Mouse (Mus musculus) central nervous system, embryonic 14 days (tissue): ENCODE measurements around the gene Fmo6. TPM values are rescaled to one million over a fixed set of nuclear protein-coding genes. Genes with fewer than 3 reads are reported as not detected.

Experiments
- polyA plus RNA-seq: library from polyadenylated mRNA; depleted of rRNA; stranded (reverse); fragments of >200 nt; gene quantifications from 2 replicates; pipeline ENCODE4 v1.2.3, GENCODE M21; 2012; rRNA removed

The Fmo6 gene
- 0.30 TPM in 1 of 2 replicates, not detected in the other for polyA plus RNA-seq

DNA sequence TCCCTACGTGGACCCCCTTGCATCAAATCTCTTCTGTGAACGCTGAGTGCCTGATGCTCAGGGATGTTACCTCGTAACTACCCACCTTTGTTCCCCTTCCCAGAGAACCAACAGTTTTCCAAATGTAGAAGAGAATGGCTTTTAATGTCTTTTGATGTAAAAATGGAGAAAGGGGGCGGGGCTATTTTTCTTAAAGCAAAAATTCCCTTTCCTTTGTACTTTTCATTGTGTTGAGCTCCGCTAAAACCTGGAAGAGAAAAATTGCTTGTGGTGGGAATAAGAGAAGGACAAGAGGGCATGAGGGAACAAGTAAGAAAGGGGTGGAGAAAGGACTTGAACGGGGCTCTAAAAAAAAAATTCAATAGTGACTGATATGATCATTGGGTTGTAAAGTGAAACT lies at the start of gene Fmo6:
Gene Fmo6, minus strand, starts transcription at position 101 of the 400 bp plus-strand sequence.

DNA sequence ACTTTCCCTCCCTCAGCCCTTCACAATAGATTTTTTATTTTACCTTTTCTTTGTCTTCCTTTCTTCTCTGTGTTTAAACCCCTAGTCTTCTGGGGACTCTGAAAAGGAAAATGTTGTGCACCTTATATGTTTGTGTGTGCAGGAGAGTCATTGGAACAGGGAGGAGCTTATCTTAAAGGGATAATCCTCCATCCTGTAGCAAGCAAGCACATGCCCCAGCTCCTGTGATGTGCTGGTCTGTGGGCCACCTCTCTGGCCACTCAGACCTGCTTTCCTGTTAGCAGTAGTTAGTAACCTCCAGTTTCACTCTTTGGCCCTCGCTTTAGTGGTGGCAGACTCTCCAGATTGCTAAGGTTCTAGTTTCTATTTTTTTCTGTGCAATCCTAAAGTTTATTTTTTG lies 47.1 kb upstream of the Fmo6 start, which contains the start of gene Fmo3:
Gene Fmo3, minus strand, starts transcription at position 101 of the 400 bp plus-strand sequence.

DNA sequence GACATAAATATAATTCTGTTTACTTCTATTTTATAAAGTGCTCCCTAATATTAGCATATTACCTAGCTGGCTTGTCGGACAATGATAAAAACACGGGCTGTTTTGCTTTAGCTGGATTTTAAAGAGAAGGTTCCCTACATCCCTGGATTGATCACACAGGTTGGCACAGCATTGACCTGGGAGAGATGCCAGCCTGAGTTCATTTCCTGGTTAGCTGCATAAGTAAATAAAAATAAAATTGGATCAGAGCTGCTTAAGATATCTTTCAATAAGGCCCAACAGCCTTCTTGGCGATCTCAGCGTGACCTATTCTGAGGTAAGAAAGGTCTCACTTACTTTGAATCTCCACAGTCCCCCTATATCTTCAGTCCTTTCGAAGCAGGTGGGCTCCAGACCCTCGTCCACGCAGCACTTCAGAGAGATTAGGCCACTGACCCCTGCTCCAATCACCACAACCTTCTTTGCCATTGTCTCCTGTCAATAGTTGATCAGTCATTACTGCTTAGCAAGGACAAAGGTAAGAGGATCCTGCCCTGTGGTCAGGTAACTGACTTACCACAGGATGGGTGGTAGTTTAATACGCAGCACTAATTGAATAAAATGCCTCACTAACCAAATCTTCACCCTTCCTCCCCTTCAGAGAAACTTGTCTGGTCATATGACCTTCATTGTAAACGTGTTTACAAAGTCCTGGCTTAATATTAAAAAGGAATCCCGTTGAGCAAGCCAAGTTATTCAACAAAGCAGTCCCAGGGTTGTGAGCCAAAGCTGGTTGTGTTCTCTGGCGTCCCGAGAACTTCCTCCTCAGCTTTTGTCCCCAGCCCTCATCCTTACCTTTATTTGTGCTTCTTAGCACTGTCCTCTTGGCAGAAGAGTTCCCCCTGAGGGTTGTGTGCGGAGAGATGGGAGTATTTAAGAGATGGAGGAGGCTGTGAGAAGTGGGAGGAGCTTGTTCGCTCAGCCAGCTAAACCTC lies 39.2 kb downstream of the Fmo6 start, which contains the start of gene Fmo2:
Gene Fmo2, minus strand, starts transcription at position 889 of the 974 bp plus-strand sequence.

Other genes starting within 250 kb of the Fmo6 start
- 43.5 and 54.5 TPM in 2 replicates for gene Prrc2c, start 197.0 kb downstream of the Fmo6 start, polyA plus RNA-seq
- gene Fmo4, start 123.5 kb downstream of the Fmo6 start, polyA plus RNA-seq, result 0.27 and 0.66 TPM in 2 replicates
- 32.2 and 43.5 TPM in 2 replicates for gene Fmo1, start 70.9 kb downstream of the Fmo6 start, polyA plus RNA-seq
- gene Fmo2, start 38.8 kb downstream of the Fmo6 start, polyA plus RNA-seq, result 0.36 and 0.50 TPM in 2 replicates
- not detected in 2 replicates for gene Fmo3, start 47.0 kb upstream of the Fmo6 start, polyA plus RNA-seq
- not detected in 2 replicates for gene Mroh9, start 148.2 kb upstream of the Fmo6 start, polyA plus RNA-seq